Mouse (Mus musculus) midbrain, embryonic 10.5 days (tissue): Measurements from ENCODE around the gene Zfp810. TPM values are rescaled to one million over a fixed set of nuclear protein-coding genes. Genes with fewer than 3 reads are reported as not detected.
A peak's percentile ranks its signal among the peaks of the same experiment; 100 is the strongest.
"Not testable (repeated sequence)": the region's sequence is repeated elsewhere in the genome, so short reads cannot be mapped to it uniquely, and the experiment has no call there.

Source experiments
- DNase-seq: peaks from one replicate; pipeline ENCODE4 v3.0.0-alpha.2; 2017; ENCODE audit warnings: low spot score
- H3K27ac ChIP-seq: fragments of 300-500 bp; sonication (generic); replicated peaks from 2 replicates; pipeline ENCODE4 v1.5.1; 2016; ENCODE audit warnings: mild to moderate bottlenecking
- H3K27me3 ChIP-seq: fragments of 300-500 bp; sonication (generic); 2 replicates; pipeline ENCODE4 v1.6.1; 2016; ENCODE audit warnings: low read depth, mild to moderate bottlenecking; ENCODE audit not compliant: poor library complexity, severe bottlenecking
- H3K36me3 ChIP-seq: fragments of 300-500 bp; sonication (generic); 2 replicates; pipeline ENCODE4 v1.6.1; 2016; ENCODE audit warnings: mild to moderate bottlenecking, moderate library complexity
- H3K4me1 ChIP-seq: fragments of 300-500 bp; sonication (generic); 2 replicates; pipeline ENCODE4 v1.6.1; 2016
- H3K4me3 ChIP-seq: fragments of 300-500 bp; sonication (generic); 2 replicates; pipeline ENCODE4 v1.5.1; 2016; ENCODE audit warnings: mild to moderate bottlenecking, moderate library complexity
- H3K9me3 ChIP-seq: fragments of 300-500 bp; sonication (generic); replicated peaks from 2 replicates; pipeline ENCODE4 v1.6.1; 2016; ENCODE audit warnings: mild to moderate bottlenecking
- WGBS: fragments of 180-500 bp; shearing (Covaris S2); methylation state at CpG from one replicate; pipeline ENCODE4 v1.1.7; 2016; 5-methylcytosine and 5-hydroxymethylcytosine counted together
- polyA plus RNA-seq: library from polyadenylated mRNA; unstranded; fragments of >200 nt; fragmentation: Nextera tagmentation; extraction: Ambion mirVana; gene quantifications from 2 replicates; pipeline ENCODE4 v1.2.1, GENCODE M21; 2016

Zfp810 gene
- 23.1 and 30.3 TPM in 2 replicates for polyA plus RNA-seq

- Histone ChIP-seq H3K27ac (peak within 1 kb of the TSS; percentile 99), H3K4me3 (peak within 1 kb of the TSS; percentile 96)
- WGBS: under 1% methylated on average over 56 of the region's 56 CpGs
Measured at GRCm38 (mm10) chr9:22307156-22307919, at the start of gene Zfp810. Gene Zfp810, minus strand, starts transcription at chr9:22307648.

DNA sequence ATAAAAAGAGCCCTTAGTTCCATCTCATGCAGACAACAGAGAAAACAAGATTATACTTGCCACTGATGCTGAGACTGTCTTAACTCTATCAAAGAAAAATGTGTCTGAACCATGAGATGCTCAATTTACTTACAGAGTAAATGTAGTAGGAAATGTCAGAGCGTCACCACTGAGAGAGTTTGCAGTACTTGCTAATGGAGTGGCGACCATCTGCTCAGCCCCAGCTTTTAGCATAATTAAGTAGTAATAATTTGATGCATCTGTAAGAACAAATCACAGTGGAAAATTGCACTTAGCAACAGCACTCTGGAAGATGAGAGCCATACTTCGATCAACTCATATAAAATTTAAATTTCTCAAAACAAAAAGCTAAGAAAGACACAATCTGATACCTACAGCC is 48.5 kb upstream of the Zfp810 start:
- Histone ChIP-seq H3K36me3 (peaks cover 98% of the 10 kb centered on the region), H3K27me3 (no peaks in the 10 kb centered on the region), H3K27ac (no peak overlapping the region), H3K4me1 (no peaks in the 10 kb centered on the region), H3K4me3 (no peak overlapping the region), H3K9me3 (no peaks in the 10 kb centered on the region)
- WGBS: 93% methylated on average over 3 of the region's 3 CpGs
- no peak for DNase-seq

More at GRCm38 (mm10) chr9:22307156-22307919, at the start of gene Zfp810:
- peaks cover 30% of the 10 kb centered on the region for H3K36me3 ChIP-seq
- peak; percentile 97 for DNase-seq
- H3K4me1 ChIP-seq: peaks cover 10% of the 10 kb centered on the region
- H3K27me3 ChIP-seq: no peaks in the 10 kb centered on the region
- H3K9me3 ChIP-seq: peaks cover 25% of the 10 kb centered on the region

GRCm38 (mm10) chr9:22353901-22354300 is 46.5 kb upstream of the Zfp810 start:
- Histone ChIP-seq H3K4me1 (no peaks in the 10 kb centered on the region), H3K36me3 (peaks cover 97% of the 10 kb centered on the region), H3K27me3 (no peaks in the 10 kb centered on the region), H3K27ac (no peak overlapping the region), H3K9me3 (no peaks in the 10 kb centered on the region), H3K4me3 (no peak overlapping the region)
- WGBS: 84% methylated on average over 5 of the region's 5 CpGs
- DNase-seq: no peak

DNA sequence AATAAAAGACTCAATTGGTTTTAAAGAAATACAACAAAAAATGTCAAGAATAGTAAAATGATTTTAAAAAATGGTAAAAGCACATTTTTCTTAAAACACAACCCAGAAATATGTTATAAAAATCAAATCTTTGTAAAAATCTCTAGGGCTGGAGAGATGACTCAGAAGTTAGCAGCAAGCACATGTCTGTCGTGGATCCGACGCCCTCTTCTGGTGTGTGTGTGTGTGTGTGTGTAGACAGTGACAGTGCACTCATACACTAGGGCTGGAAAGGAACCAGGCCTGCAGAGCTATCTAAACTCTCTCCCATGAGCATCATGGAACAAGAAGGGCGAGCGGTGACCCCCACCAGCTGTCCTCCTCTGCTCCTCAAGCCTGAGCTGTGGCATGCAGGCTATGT is 46.0 kb upstream of the Zfp810 start:
- Histone ChIP-seq H3K9me3 (no peaks in the 10 kb centered on the region), H3K4me1 (no peaks in the 10 kb centered on the region), H3K27me3 (no peaks in the 10 kb centered on the region), H3K27ac (no peak overlapping the region), H3K36me3 (peaks cover 97% of the 10 kb centered on the region), H3K4me3 (no peak overlapping the region)
- no peak for DNase-seq
- 93% methylated on average over 5 of the region's 5 CpGs for WGBS

DNA sequence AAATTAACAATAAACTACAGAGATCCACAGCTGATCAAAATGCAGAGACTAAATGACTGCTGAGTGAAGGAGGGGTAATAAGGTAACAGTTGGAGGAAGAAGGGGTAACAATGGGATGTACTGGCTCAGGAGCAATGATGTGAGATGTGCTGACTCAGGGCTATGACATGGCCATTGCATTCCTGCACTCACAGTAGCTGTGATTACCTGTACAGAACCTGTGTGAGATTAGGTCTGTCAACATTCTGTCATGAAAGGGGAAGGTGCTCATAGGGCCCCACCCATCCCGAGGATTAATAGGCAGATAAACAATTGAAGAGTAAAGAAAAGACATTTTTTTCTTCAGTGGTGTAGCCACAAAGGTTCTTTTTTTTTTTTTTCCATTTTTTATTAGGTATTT is 32.9 kb upstream of the Zfp810 start:
- no peaks in the 10 kb centered on the region; the same call in 1 of the 2 replicates for H3K9me3 ChIP-seq
- H3K27me3 ChIP-seq: no peaks in the 10 kb centered on the region
- 94% methylated on average over 1 of the region's 1 CpGs for WGBS
- no peak overlapping the region for H3K27ac ChIP-seq
- no peak for DNase-seq
- no peaks in the 10 kb centered on the region for H3K4me1 ChIP-seq
- H3K4me3 ChIP-seq: no peak overlapping the region
- peaks cover 91% of the 10 kb centered on the region for H3K36me3 ChIP-seq

DNA sequence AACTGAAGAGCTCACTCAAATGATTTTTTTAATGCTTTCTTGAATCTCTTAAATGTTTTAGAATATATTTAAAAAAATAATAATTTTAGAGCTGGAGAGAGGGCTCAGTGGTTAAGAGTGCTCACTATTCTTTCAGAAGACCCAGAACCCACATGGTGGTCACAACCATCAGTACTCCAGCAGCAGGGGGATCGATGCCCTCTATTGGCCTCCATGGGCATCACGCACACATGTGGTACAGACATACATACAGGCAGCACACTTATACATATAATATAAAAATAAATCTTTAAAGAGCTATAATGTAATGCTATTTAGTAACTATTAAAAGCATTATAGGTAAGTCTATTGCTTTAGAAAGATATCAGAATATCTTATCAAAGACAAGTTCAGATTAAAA is 29.8 kb upstream of the Zfp810 start:
- no peaks in the 10 kb centered on the region for H3K4me1 ChIP-seq
- no peaks in the 10 kb centered on the region; the same call in 1 of the 2 replicates for H3K9me3 ChIP-seq
- H3K27ac ChIP-seq: no peak overlapping the region
- 98% methylated on average over 2 of the region's 2 CpGs for WGBS
- H3K36me3 ChIP-seq: peaks cover 93% of the 10 kb centered on the region
- H3K4me3 ChIP-seq: no peak overlapping the region
- H3K27me3 ChIP-seq: no peaks in the 10 kb centered on the region
- no peak for DNase-seq

GRCm38 (mm10) chr9:22327475-22328387 is 20.3 kb upstream of the Zfp810 start:
- peak; percentile 88 for DNase-seq
- H3K9me3 ChIP-seq: no peaks in the 10 kb centered on the region
- no peaks in the 10 kb centered on the region; the same call in 1 of the 2 replicates for H3K27me3 ChIP-seq
- WGBS: 1% methylated on average over 32 of the region's 32 CpGs
- peaks cover 13% of the 10 kb centered on the region for H3K4me1 ChIP-seq
- peaks cover 28% of the 10 kb centered on the region for H3K36me3 ChIP-seq
- peak overlapping the region; percentile 66 for H3K4me3 ChIP-seq
- peak overlapping the region; percentile 81 for H3K27ac ChIP-seq

DNA sequence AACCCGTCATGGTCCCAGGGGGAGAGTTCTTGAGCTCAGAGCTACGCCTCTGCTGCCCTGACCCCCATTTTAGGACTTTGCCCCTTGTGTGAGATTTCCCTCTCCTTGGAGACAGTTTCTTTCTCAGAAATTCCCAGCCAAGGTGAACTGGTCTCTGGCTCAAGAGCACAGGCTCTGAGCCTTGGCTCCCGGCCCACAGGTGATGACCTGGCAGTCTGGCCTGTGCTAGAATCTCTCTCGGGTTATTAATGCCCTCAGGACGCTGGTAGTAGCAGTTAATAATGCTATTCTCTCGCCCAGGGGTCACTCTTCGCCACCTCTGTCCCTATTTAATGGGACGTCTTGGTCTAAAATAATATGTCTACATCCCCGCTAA is 19.6 kb upstream of the Zfp810 start:
- peak overlapping the region; percentile 81; the same call in 1 of the 2 replicates for H3K27ac ChIP-seq
- H3K27me3 ChIP-seq: no peaks in the 10 kb centered on the region; the same call in 1 of the 2 replicates
- H3K9me3 ChIP-seq: no peaks in the 10 kb centered on the region
- H3K36me3 ChIP-seq: peaks cover 22% of the 10 kb centered on the region
- H3K4me3 ChIP-seq: peak overlapping the region; percentile 66
- 13% methylated on average over 9 of the region's 9 CpGs for WGBS
- DNase-seq: no peak
- H3K4me1 ChIP-seq: peaks cover 13% of the 10 kb centered on the region

DNA sequence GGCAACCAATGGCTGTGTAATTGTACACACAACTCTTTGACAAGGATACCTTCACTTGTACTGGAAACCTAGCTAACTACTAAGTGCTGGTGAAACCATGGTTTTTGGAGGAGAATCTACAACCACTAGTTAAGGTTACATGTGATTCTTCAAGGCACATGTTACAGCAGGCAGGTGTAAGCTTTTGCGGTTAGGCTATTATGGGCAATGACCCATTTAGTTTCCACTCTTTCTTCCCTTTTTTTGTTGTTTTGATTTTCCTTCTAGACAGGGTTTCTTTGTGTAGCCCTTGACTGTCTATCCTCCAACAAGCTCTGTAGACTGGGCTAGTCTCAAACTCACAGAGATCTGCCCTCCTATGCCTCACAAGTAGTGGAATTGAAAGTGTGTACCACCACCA is 17.1 kb upstream of the Zfp810 start:
- DNase-seq: no peak
- 0 out of 2 replicates have a peak, but pooled peaks cover 1% of the 10 kb centered on the region for H3K36me3 ChIP-seq
- H3K4me1 ChIP-seq: peaks cover 13% of the 10 kb centered on the region
- H3K27me3 ChIP-seq: no peaks in the 10 kb centered on the region; the same call in 1 of the 2 replicates
- no peak overlapping the region for H3K4me3 ChIP-seq
- no peak overlapping the region for H3K27ac ChIP-seq
- WGBS: 100% methylated on average over 1 of the region's 1 CpGs
- H3K9me3 ChIP-seq: no peaks in the 10 kb centered on the region

- Histone ChIP-seq H3K27ac (no peak overlapping the region), H3K4me1 (peaks cover 8% of the 10 kb centered on the region), H3K9me3 (peaks cover 8% of the 10 kb centered on the region), H3K27me3 (no peaks in the 10 kb centered on the region; the same call in 1 of the 2 replicates), H3K4me3 (no peak overlapping the region), H3K36me3 (no peaks in the 10 kb centered on the region)
- no peak for DNase-seq
- 81% methylated on average over 8 of the region's 8 CpGs for WGBS
Measured at GRCm38 (mm10) chr9:22322381-22323211, 15.1 kb upstream of the Zfp810 start.

GRCm38 (mm10) chr9:22319109-22319508 is 11.7 kb upstream of the Zfp810 start:
- H3K27ac ChIP-seq: no peak overlapping the region
- H3K27me3 ChIP-seq: no peaks in the 10 kb centered on the region
- no peak overlapping the region for H3K4me3 ChIP-seq
- H3K4me1 ChIP-seq: no peaks in the 10 kb centered on the region
- 89% methylated on average over 1 of the region's 1 CpGs for WGBS
- no peak for DNase-seq
- peaks cover 14% of the 10 kb centered on the region for H3K9me3 ChIP-seq
- H3K36me3 ChIP-seq: no peaks in the 10 kb centered on the region

GRCm38 (mm10) chr9:22316047-22316446 is 8.6 kb upstream of the Zfp810 start:
- not testable (repeated sequence) for H3K36me3 ChIP-seq, H3K27ac ChIP-seq, DNase-seq, H3K4me1 ChIP-seq, H3K4me3 ChIP-seq, H3K27me3 ChIP-seq
- H3K9me3 ChIP-seq: peaks cover 21% of the 10 kb centered on the region
- 69% methylated on average over 5 of the region's 5 CpGs for WGBS
